Mouse (Mus musculus): ENCODE results near the gene Mlph.

DNA sequence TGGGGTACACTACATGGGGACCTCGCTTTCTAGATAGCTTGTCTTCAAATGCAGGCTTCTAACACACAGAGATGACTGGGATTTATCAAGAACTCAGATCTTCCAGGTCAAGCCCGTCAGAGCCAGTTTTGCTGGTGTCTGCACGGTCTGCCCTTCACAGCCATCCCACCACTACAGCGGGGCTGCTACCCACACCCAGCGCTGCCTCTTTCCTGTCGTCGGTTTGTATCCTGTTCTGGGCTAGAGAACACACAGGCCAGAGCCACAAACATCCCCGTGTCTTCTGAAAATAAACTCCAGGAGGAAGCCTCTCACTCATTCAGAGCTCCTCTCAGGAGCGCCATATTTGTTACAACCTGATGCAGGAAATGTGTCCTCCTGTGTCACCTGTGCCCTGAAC is 34.4 kb downstream of the Mlph start:
- no peak for TF ChIP-seq POLR2A (IDR thresholded peaks at IDR 0.05; ENCODE audit: insufficient read depth, low read length)
- no peak for TF ChIP-seq CTCF (IDR thresholded peaks at IDR 0.05; ENCODE audit: low read depth, low read length)
